Mouse (Mus musculus) embryonic facial prominence, embryonic 15.5 days (tissue): ENCODE measurements around the gene Gm3573. TPM values are rescaled to one million over a fixed set of nuclear protein-coding genes. Genes with fewer than 3 reads are reported as not detected.
"Not testable (repeated sequence)": the region's sequence is repeated elsewhere in the genome, so short reads cannot be mapped to it uniquely, and the experiment has no call there.

Experiments used
- ATAC-seq: fragments of 200-750 bp; cut with Nextera tagmentation; 2 replicates; pipeline ENCODE4 v1.8.0; 2017; ENCODE audit warnings: low read depth, moderate TSS enrichment; ENCODE audit not compliant: insufficient number of reproducible peaks, low FRiP score, low TSS enrichment
- H3K27ac ChIP-seq: fragments of 300-500 bp; sonication (generic); replicated peaks from 2 replicates; pipeline ENCODE4 v1.5.1; 2015; ENCODE audit warnings: mild to moderate bottlenecking, inconsistent platforms
- H3K27me3 ChIP-seq: fragments of 300-500 bp; sonication (generic); 2 replicates; pipeline ENCODE4 v1.6.1; 2015; ENCODE audit warnings: inconsistent platforms
- H3K36me3 ChIP-seq: fragments of 300-500 bp; sonication (generic); 2 replicates; pipeline ENCODE4 v1.6.1; 2015; ENCODE audit warnings: mild to moderate bottlenecking, inconsistent platforms
- H3K4me1 ChIP-seq: fragments of 300-500 bp; sonication (generic); 2 replicates; pipeline ENCODE4 v1.6.1; 2015; ENCODE audit warnings: inconsistent platforms
- H3K4me2 ChIP-seq: fragments of 300-500 bp; sonication (generic); replicated peaks from 2 replicates; pipeline ENCODE4 v1.6.1; 2015; ENCODE audit warnings: mild to moderate bottlenecking, inconsistent platforms
- H3K4me3 ChIP-seq: fragments of 300-500 bp; sonication (generic); replicated peaks from 2 replicates; pipeline ENCODE4 v1.5.1; 2015; ENCODE audit warnings: mild to moderate bottlenecking, inconsistent platforms
- H3K9ac ChIP-seq: fragments of 300-500 bp; sonication (generic); 2 replicates; pipeline ENCODE4 v1.6.1; 2015; ENCODE audit warnings: inconsistent platforms
- H3K9me3 ChIP-seq: fragments of 300-500 bp; sonication (generic); replicated peaks from 2 replicates; pipeline ENCODE4 v1.6.1; 2016; ENCODE audit warnings: inconsistent platforms
- WGBS: fragments of 180-500 bp; shearing (Covaris S2); methylation state at CpG from one replicate; pipeline ENCODE4 v1.1.7; 2015; 5-methylcytosine and 5-hydroxymethylcytosine counted together
- polyA plus RNA-seq: library from polyadenylated mRNA; unstranded; fragments of >200 nt; fragmentation: Nextera tagmentation; extraction: Ambion mirVana; gene quantifications from 2 replicates; pipeline ENCODE4 v1.2.1, GENCODE M21; 2015

The Gm3573 gene
- polyA plus RNA-seq, result not detected in 2 replicates

DNA sequence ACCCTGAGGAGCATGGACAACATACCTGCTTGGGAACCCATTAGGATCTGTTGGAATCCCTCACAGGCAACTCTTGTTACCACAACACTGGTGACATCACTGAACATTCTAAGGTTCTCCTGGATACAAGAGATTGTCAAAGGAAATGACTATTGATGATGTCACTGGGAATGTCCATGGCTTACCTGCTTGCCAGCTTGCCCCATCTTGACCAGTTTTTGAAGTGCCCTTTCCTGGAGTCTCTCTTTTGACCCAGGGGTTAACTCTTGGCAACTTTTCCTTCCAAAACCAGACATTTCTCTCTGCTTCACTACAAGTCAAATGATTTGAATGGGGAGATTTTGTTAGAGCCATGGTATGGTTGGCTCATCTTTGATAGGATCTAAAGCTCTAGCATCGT is at the start of gene Gm3573:
Gene Gm3573, minus strand, starts transcription at position 101 of the 400 bp plus-strand sequence.
- ATAC-seq, H3K9ac ChIP-seq, H3K4me3 ChIP-seq, H3K36me3 ChIP-seq, H3K9me3 ChIP-seq, H3K4me2 ChIP-seq, H3K4me1 ChIP-seq, H3K27ac ChIP-seq, H3K27me3 ChIP-seq: not testable (repeated sequence)
- no CpG with 5 or more reads among the region's 1 CpGs for WGBS

DNA sequence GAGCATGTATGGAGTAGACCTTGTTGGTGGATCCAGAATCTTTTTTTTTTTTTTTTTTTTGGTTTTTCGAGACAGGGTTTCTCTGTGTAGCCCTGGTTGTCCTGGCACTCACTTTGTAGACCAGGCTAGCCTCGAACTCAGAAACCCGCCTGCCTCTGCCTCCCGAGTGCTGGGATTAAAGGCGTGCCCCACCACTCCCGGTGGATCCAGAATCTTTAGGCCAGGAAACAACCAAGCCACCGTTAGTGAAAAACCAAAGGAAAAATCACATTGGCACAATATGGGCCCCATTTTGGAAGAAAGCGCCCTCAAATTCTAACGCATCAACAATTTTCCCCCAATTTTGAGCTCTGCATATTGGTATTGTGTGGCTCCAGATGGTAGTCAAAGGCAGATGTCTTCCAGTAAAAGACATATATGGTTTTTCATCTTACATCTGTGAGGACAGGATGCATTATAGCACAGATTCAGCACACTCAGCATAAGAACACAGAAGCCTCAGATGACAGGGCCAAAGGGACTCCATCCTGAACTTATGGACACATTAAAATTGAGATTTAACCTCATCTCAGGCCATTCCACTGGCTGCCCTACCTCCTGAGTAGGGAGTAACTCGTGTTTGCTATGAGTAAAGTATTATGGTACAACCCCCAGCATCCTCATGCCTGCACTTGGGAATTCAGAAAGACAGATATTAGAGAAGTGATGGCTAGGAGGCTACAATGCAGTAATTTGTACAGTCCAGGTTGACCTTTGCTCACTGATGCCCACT is 26.4 kb upstream of the Gm3573 start:
- H3K27ac ChIP-seq, H3K4me1 ChIP-seq, H3K27me3 ChIP-seq, ATAC-seq, H3K9ac ChIP-seq, H3K4me3 ChIP-seq, H3K36me3 ChIP-seq, H3K9me3 ChIP-seq, H3K4me2 ChIP-seq: not testable (repeated sequence)
- 72% methylated on average over 8 of the region's 10 CpGs for WGBS

GRCm38 (mm10) chr14:42183936-42184335 is 6.7 kb downstream of the Gm3573 start:
- not testable (repeated sequence) for H3K9ac ChIP-seq, H3K4me1 ChIP-seq, H3K9me3 ChIP-seq, H3K36me3 ChIP-seq, H3K4me2 ChIP-seq, H3K27ac ChIP-seq, H3K4me3 ChIP-seq, ATAC-seq, H3K27me3 ChIP-seq
- WGBS, result 86% methylated on average over 3 of the region's 3 CpGs

DNA sequence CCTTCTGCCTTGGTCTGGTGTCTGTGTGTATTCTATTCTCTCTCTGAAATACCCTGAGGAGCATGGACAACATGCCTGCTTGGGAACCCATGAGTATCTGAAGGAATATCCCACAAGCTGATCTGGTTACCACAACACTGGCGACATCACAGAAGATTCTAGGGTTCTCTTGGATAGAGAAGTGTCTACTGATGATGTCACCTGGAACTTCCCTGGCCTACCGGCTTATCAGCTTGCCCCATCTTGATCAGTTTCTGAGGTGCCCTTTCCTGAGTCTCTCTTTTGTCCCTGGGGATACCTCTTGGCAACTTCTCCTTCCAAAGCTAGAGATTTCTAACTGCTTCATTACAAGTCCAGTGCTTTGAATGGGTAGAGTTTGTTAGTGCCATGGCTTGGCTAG is 28.1 kb downstream of the Gm3573 start, which contains the start of gene Gm17027:
Gene Gm17027, minus strand, starts transcription at position 101 of the 400 bp plus-strand sequence.
- not testable (repeated sequence) for H3K4me2 ChIP-seq, H3K4me3 ChIP-seq, H3K4me1 ChIP-seq, H3K36me3 ChIP-seq, H3K9ac ChIP-seq, H3K27me3 ChIP-seq, ATAC-seq, H3K9me3 ChIP-seq, H3K27ac ChIP-seq
- 90% methylated on average over 2 of the region's 2 CpGs for WGBS

Other genes starting within 250 kb of the Gm3573 start
- not detected in 2 replicates for gene 1700024B05Rik, start 246.8 kb downstream of the Gm3573 start, polyA plus RNA-seq
- not detected in 2 replicates for gene Gm6401, start 222.9 kb downstream of the Gm3573 start, polyA plus RNA-seq
- 0.76 TPM in 1 of 2 replicates, not detected in the other for gene Gm3543, start 207.5 kb downstream of the Gm3573 start, polyA plus RNA-seq
- not detected in 2 replicates for gene Gm7951, start 73.4 kb downstream of the Gm3573 start, polyA plus RNA-seq
- not detected in 2 replicates for gene Gm17027, start 28.2 kb downstream of the Gm3573 start, polyA plus RNA-seq
- gene Gm17026, start 69.3 kb upstream of the Gm3573 start, polyA plus RNA-seq, result not detected in 2 replicates
- not detected in 2 replicates for gene Gm9611, start 106.6 kb upstream of the Gm3573 start, polyA plus RNA-seq
- not detected in 2 replicates for gene Gm7995, start 119.4 kb upstream of the Gm3573 start, polyA plus RNA-seq
- not detected in 2 replicates for gene Gm8005, start 248.9 kb upstream of the Gm3573 start, polyA plus RNA-seq